Mouse (Mus musculus) lung, embryonic 16.5 days (tissue): ENCODE data around the gene Gck. TPM values are rescaled to one million over a fixed set of nuclear protein-coding genes. Genes with fewer than 3 reads are reported as not detected.
A peak's percentile ranks its signal among the peaks of the same experiment; 100 is the strongest.

Experiments used
- ATAC-seq: fragments of 200-750 bp; cut with Nextera tagmentation; 2 replicates; pipeline ENCODE4 v1.8.0; 2017; ENCODE audit warnings: low read depth, mild to moderate bottlenecking, moderate library complexity
- H3K27ac ChIP-seq: fragments of 300-500 bp; sonication (generic); 2 replicates; pipeline ENCODE4 v1.5.1; 2014; ENCODE audit warnings: mild to moderate bottlenecking, control low read depth, low read length
- H3K27me3 ChIP-seq: fragments of 300-500 bp; sonication (generic); 2 replicates; pipeline ENCODE4 v1.6.1; 2014; ENCODE audit warnings: low read depth, low read length, mixed read lengths; ENCODE audit not compliant: control insufficient read depth, insufficient read depth
- H3K36me3 ChIP-seq: fragments of 300-500 bp; sonication (generic); 2 replicates; pipeline ENCODE4 v1.6.1; 2014; ENCODE audit warnings: low read length; ENCODE audit not compliant: control insufficient read depth, insufficient read depth
- H3K4me1 ChIP-seq: fragments of 300-500 bp; sonication (generic); replicated peaks from 2 replicates; pipeline ENCODE4 v1.6.1; 2014; ENCODE audit warnings: low read length, mixed read lengths; ENCODE audit not compliant: control insufficient read depth, insufficient read depth
- H3K4me2 ChIP-seq: fragments of 300-500 bp; sonication (generic); 2 replicates; pipeline ENCODE4 v1.6.1; 2014; ENCODE audit warnings: low read depth, low read length, control low read depth
- H3K4me3 ChIP-seq: fragments of 300-500 bp; sonication (generic); 2 replicates; pipeline ENCODE4 v1.5.1; 2014; ENCODE audit warnings: mild to moderate bottlenecking, low read length, control low read depth
- H3K9ac ChIP-seq: fragments of 300-500 bp; sonication (generic); 2 replicates; pipeline ENCODE4 v1.6.1; 2014; ENCODE audit warnings: low read length, control low read depth
- H3K9me3 ChIP-seq: fragments of 300-500 bp; sonication (generic); 2 replicates; pipeline ENCODE4 v1.6.1; 2016; ENCODE audit warnings: low read length; ENCODE audit not compliant: control insufficient read depth
- WGBS: fragments of 180-500 bp; shearing (Covaris S2); extraction: QIAGEN DNeasy Blood & Tissue Kit; methylation state at CpG from one replicate; pipeline ENCODE4 v1.1.7; 2014; 5-methylcytosine and 5-hydroxymethylcytosine counted together
- polyA plus RNA-seq: library from polyadenylated mRNA; unstranded; fragments of >200 nt; fragmentation: Nextera tagmentation; extraction: Ambion mirVana; gene quantifications from 2 replicates; pipeline ENCODE4 v1.2.1, GENCODE M21; 2015

The Gck gene
- polyA plus RNA-seq, 1 experiment from 2014 or later: 1.6 TPM

GRCm38 (mm10) chr11:5966751-5967150, 16.9 kb upstream of the Gck start:
- Histone ChIP-seq H3K4me3 (no peak overlapping the region), H3K36me3 (peaks cover 28% of the 10 kb centered on the region), H3K27ac (no peak overlapping the region), H3K4me1 (no peaks in the 10 kb centered on the region), H3K4me2 (no peak overlapping the region), H3K9me3 (no peaks in the 10 kb centered on the region), H3K9ac (no peak overlapping the region), H3K27me3 (no peaks in the 10 kb centered on the region)
- 89% methylated on average over 3 of the region's 3 CpGs for WGBS
- no peak for ATAC-seq

GRCm38 (mm10) chr11:5965865-5966264, 16.0 kb upstream of the Gck start:
- H3K4me2 ChIP-seq: no peak overlapping the region
- 77% methylated on average over 11 of the region's 11 CpGs for WGBS
- H3K27ac ChIP-seq: no peak overlapping the region
- no peak overlapping the region for H3K4me3 ChIP-seq
- ATAC-seq: no peak
- H3K9ac ChIP-seq: no peak overlapping the region
- H3K4me1 ChIP-seq: no peaks in the 10 kb centered on the region
- no peaks in the 10 kb centered on the region for H3K27me3 ChIP-seq
- no peaks in the 10 kb centered on the region for H3K9me3 ChIP-seq
- peaks cover 37% of the 10 kb centered on the region for H3K36me3 ChIP-seq

- Histone ChIP-seq H3K27me3 (no peaks in the 10 kb centered on the region), H3K9ac (no peak overlapping the region), H3K4me1 (peaks cover 8% of the 10 kb centered on the region), H3K27ac (no peak overlapping the region), H3K36me3 (peaks cover 35% of the 10 kb centered on the region), H3K9me3 (no peaks in the 10 kb centered on the region), H3K4me2 (no peak overlapping the region), H3K4me3 (no peak overlapping the region)
- ATAC-seq: no peak
- 61% methylated on average over 2 of the region's 2 CpGs for WGBS
Measured at GRCm38 (mm10) chr11:5960051-5960450, 10.2 kb upstream of the Gck start.

GRCm38 (mm10) chr11:5955546-5956276, 5.8 kb upstream of the Gck start, which contains the start of gene Ykt6:
Ykt6 (plus strand) TSS chr11:5955693.
- Histone ChIP-seq H3K4me1 (peaks cover 11% of the 10 kb centered on the region), H3K9me3 (no peaks in the 10 kb centered on the region), H3K9ac (peak within 1 kb of the TSS; percentile 92), H3K4me2 (peak within 1 kb of the TSS; percentile 82), H3K27ac (peak within 1 kb of the TSS; percentile 95), H3K4me3 (peak within 1 kb of the TSS; percentile 93), H3K36me3 (peaks cover 4% of the 10 kb centered on the region), H3K27me3 (no peaks in the 10 kb centered on the region)
- ATAC-seq: peak; percentile 98
- WGBS: under 1% methylated on average over 70 of the region's 71 CpGs

- WGBS: 4% methylated on average over 7 of the region's 7 CpGs
- Histone ChIP-seq H3K4me2 (peak overlapping the region; percentile 82), H3K4me3 (peak overlapping the region; percentile 93), H3K27me3 (no peaks in the 10 kb centered on the region), H3K36me3 (no peaks in the 10 kb centered on the region; the same call in none of the 2 replicates), H3K4me1 (peaks cover 11% of the 10 kb centered on the region), H3K27ac (peak overlapping the region; percentile 95), H3K9ac (peak overlapping the region; percentile 92), H3K9me3 (no peaks in the 10 kb centered on the region)
- ATAC-seq: peak; percentile 58
Measured at GRCm38 (mm10) chr11:5954965-5955504, 5.2 kb upstream of the Gck start.

GRCm38 (mm10) chr11:5954435-5954834, 4.6 kb upstream of the Gck start:
- Histone ChIP-seq H3K36me3 (no peaks in the 10 kb centered on the region; the same call in 1 of the 2 replicates), H3K4me2 (no peak overlapping the region; the same call in 1 of the 2 replicates), H3K9me3 (no peaks in the 10 kb centered on the region), H3K4me1 (peaks cover 11% of the 10 kb centered on the region), H3K27me3 (no peaks in the 10 kb centered on the region), H3K27ac (no peak overlapping the region; the same call in 1 of the 2 replicates), H3K9ac (no peak overlapping the region), H3K4me3 (no peak overlapping the region)
- 69% methylated on average over 5 of the region's 5 CpGs for WGBS
- ATAC-seq: no peak

GRCm38 (mm10) chr11:5953130-5953765, 3.4 kb upstream of the Gck start:
- 34% methylated on average over 8 of the region's 8 CpGs for WGBS
- H3K36me3 ChIP-seq: no peaks in the 10 kb centered on the region
- no peak for ATAC-seq
- H3K4me2 ChIP-seq: no peak overlapping the region
- no peaks in the 10 kb centered on the region for H3K27me3 ChIP-seq
- H3K27ac ChIP-seq: no peak overlapping the region
- no peaks in the 10 kb centered on the region for H3K9me3 ChIP-seq
- H3K4me1 ChIP-seq: peaks cover 15% of the 10 kb centered on the region
- H3K9ac ChIP-seq: no peak overlapping the region
- H3K4me3 ChIP-seq: no peak overlapping the region

GRCm38 (mm10) chr11:5952501-5952900, 2.6 kb upstream of the Gck start:
- no peak overlapping the region for H3K4me3 ChIP-seq
- H3K9ac ChIP-seq: peak overlapping the region; percentile 1; the same call in 1 of the 2 replicates
- H3K9me3 ChIP-seq: no peaks in the 10 kb centered on the region
- WGBS: 21% methylated on average over 5 of the region's 5 CpGs
- no peaks in the 10 kb centered on the region for H3K36me3 ChIP-seq
- no peak overlapping the region for H3K27ac ChIP-seq
- H3K27me3 ChIP-seq: no peaks in the 10 kb centered on the region
- H3K4me2 ChIP-seq: no peak overlapping the region
- no peak for ATAC-seq
- H3K4me1 ChIP-seq: peaks cover 20% of the 10 kb centered on the region

- Histone ChIP-seq H3K4me1 (peaks cover 11% of the 10 kb centered on the region), H3K4me3 (no peak overlapping the region), H3K4me2 (no peak overlapping the region), H3K9me3 (no peaks in the 10 kb centered on the region), H3K36me3 (no peaks in the 10 kb centered on the region), H3K9ac (no peak overlapping the region), H3K27ac (no peak overlapping the region), H3K27me3 (no peaks in the 10 kb centered on the region)
- ATAC-seq: 0 out of 2 replicates have a peak, but pooled peaks have one; percentile 15
- WGBS: 35% methylated on average over 10 of the region's 10 CpGs
Measured at GRCm38 (mm10) chr11:5948546-5949250, 1.2 kb downstream of the Gck start.
